ENCODE assay signal across 8 mouse cellular contexts in the genomic region with DNA sequence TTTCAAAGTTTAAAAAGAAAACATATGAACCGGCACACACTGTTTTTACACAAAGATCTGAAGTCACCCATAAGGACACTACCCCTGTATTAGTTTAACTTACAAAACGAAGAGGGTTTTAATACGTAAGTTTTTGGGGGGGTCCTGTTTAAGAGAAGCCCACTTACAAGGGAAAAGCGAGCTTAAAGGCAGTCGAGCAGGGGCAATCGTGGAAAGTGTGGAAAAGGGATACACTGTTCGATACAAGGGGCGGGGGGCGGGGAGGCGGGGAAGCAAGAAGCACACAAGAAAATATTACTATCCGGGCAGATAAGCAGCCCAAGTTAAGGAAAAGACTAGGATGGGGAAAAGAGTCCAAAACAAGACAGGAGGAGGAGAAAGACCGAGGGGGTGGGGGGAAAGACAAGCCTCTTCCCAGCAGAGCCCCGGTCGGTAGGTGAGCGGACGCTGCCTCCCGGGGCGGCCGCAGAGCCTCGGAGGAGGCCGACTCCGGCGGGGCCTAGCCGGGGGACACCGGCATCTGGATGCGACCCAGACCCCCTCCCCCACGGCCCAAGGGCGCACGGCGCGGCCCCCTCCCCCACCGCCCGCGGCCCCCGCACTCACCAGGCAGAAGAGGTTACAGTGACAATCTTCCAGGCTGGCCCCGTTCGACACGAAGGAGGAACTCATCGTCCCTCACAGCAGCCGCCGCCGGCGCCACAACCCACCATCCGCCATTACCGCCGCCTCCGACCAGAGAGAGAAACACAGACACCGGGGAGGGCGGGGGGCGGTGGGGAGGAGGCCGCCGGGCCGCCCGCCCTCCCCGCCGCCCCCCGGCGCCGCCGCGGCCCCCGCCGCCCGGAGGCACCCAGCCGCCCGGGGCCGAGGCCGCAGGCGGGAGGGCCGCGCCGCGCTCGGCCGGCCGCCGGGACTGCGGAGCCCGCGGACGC. TPM values are rescaled to one million over a fixed set of nuclear protein-coding genes. Genes with fewer than 3 reads are reported as not detected.
A peak's percentile ranks its signal among the peaks of the same experiment; 100 is the strongest.
DNase-seq lines count a peak whose midpoint lies in the region; ATAC-seq and TF ChIP-seq lines count a peak whose summit lies in the region.

Med13 (minus strand) TSS at position 749 of the 935 bp plus-strand sequence.

- under 1% methylated on average over 72 of the region's 81 CpGs for WGBS in heart, embryonic 11.5 days (ENCODE audit: insufficient replicate concordance)
- WGBS in kidney, embryonic 16.5 days = under 1% methylated on average over 72 of the region's 81 CpGs
- WGBS in liver, embryonic 13.5 days (ENCODE audit: insufficient replicate concordance) = under 1% methylated on average over 67 of the region's 81 CpGs
- WGBS in stomach, embryonic 14.5 days = under 1% methylated on average over 75 of the region's 81 CpGs

- no peaks in the 10 kb centered on the region for H3K27me3 ChIP-seq in heart, embryonic 11.5 days (ENCODE audit: control insufficient read depth, insufficient read depth, low read length)
- H3K27me3 ChIP-seq in kidney, embryonic 16.5 days (ENCODE audit: insufficient read depth, low read length) = no peaks in the 10 kb centered on the region
- H3K27me3 ChIP-seq in liver, embryonic 13.5 days = 0 out of 2 replicates have a peak, but pooled peaks cover 11% of the 10 kb centered on the region
- H3K27me3 ChIP-seq in stomach, embryonic 14.5 days (ENCODE audit: control insufficient read depth, insufficient read depth, low read length) = no peaks in the 10 kb centered on the region

- ATAC-seq in heart, embryonic 11.5 days (replicated peaks; ENCODE audit: insufficient number of reproducible peaks, low FRiP score, low TSS enrichment) = peak; percentile 18
- peak; percentile 66 for ATAC-seq in kidney, embryonic 16.5 days (ENCODE audit: low FRiP score, low TSS enrichment)
- peak; percentile 52 for ATAC-seq in liver, embryonic 13.5 days (ENCODE audit: low read depth)
- ATAC-seq in stomach, embryonic 14.5 days (ENCODE audit: insufficient number of reproducible peaks, insufficient read depth, low FRiP score, low read depth) = no peak

- H3K9me3 ChIP-seq in heart, embryonic 11.5 days (replicated peaks; ENCODE audit: control insufficient read depth, low read length) = no peaks in the 10 kb centered on the region
- no peaks in the 10 kb centered on the region for H3K9me3 ChIP-seq in kidney, embryonic 16.5 days (ENCODE audit: low read length)
- no peaks in the 10 kb centered on the region for H3K9me3 ChIP-seq in liver, embryonic 13.5 days (replicated peaks)
- no peaks in the 10 kb centered on the region for H3K9me3 ChIP-seq in stomach, embryonic 14.5 days (ENCODE audit: control insufficient read depth, low read depth, low read length)

- TF ChIP-seq CTCF in embryonic fibroblast, embryonic 13.5 days (IDR thresholded peaks at IDR 0.05; ENCODE audit: borderline replicate concordance, insufficient read depth, low read length) = no peak

- H3K4me3 ChIP-seq in embryonic fibroblast, embryonic 13.5 days (ENCODE audit: insufficient read depth, low read length) = peak within 1 kb of the TSS; percentile 72
- peak within 1 kb of the TSS; percentile 97 for H3K4me3 ChIP-seq in heart, embryonic 11.5 days (ENCODE audit: low read depth, low read length)
- peak within 1 kb of the TSS; percentile 94 for H3K4me3 ChIP-seq in kidney, embryonic 16.5 days (ENCODE audit: low read length)
- peak within 1 kb of the TSS; percentile 99 for H3K4me3 ChIP-seq in liver, embryonic 13.5 days (replicated peaks)
- peak within 1 kb of the TSS; percentile 88 for H3K4me3 ChIP-seq in stomach, embryonic 14.5 days (ENCODE audit: low read depth, low read length)

- peak within 1 kb of the TSS; percentile 99 for H3K9ac ChIP-seq in heart, embryonic 11.5 days (ENCODE audit: low read depth, low read length)
- peak within 1 kb of the TSS; percentile 94 for H3K9ac ChIP-seq in kidney, embryonic 16.5 days (replicated peaks; ENCODE audit: low read length)
- peak within 1 kb of the TSS; percentile 99 for H3K9ac ChIP-seq in liver, embryonic 13.5 days
- peak within 1 kb of the TSS; percentile 90 for H3K9ac ChIP-seq in stomach, embryonic 14.5 days (replicated peaks; ENCODE audit: low read depth, low read length)

- H3K27ac ChIP-seq in embryonic fibroblast, embryonic 13.5 days (ENCODE audit: insufficient read depth, low read length) = peak within 1 kb of the TSS; percentile 94
- peak within 1 kb of the TSS; percentile 100 for H3K27ac ChIP-seq in heart, embryonic 11.5 days (ENCODE audit: low read depth, low read length)
- peak within 1 kb of the TSS; percentile 100 for H3K27ac ChIP-seq in kidney, embryonic 16.5 days (ENCODE audit: low read length)
- peak within 1 kb of the TSS; percentile 97 for H3K27ac ChIP-seq in liver, embryonic 13.5 days
- peak within 1 kb of the TSS; percentile 99 for H3K27ac ChIP-seq in stomach, embryonic 14.5 days (ENCODE audit: low read length)

- DNase-seq in CD4-positive helper T cell, adult 2 months (ENCODE audit: low read depth, low spot score) = peak; percentile 70
- DNase-seq in brain, adult 2 months (ENCODE audit: low read depth, low spot score) = peak; percentile 44
- DNase-seq in liver, embryonic 13.5 days = peak; percentile 31
- DNase-seq in natural killer cell, adult 2 months (ENCODE audit: low spot score in 2 of 2) = peak; percentile 26 to 46

- H3K4me2 ChIP-seq in heart, embryonic 11.5 days = peak within 1 kb of the TSS; percentile 85
- H3K4me2 ChIP-seq in kidney, embryonic 16.5 days (replicated peaks; ENCODE audit: low read depth, low read length) = peak within 1 kb of the TSS; percentile 81
- H3K4me2 ChIP-seq in liver, embryonic 13.5 days = peak within 1 kb of the TSS; percentile 72
- peak within 1 kb of the TSS; percentile 60 for H3K4me2 ChIP-seq in stomach, embryonic 14.5 days (replicated peaks; ENCODE audit: low read depth, low read length)

- peaks cover 4% of the 10 kb centered on the region for H3K4me1 ChIP-seq in embryonic fibroblast, embryonic 13.5 days (ENCODE audit: control insufficient read depth, insufficient read depth, low read length)
- peaks cover 11% of the 10 kb centered on the region; the same call in 1 of the 2 replicates for H3K4me1 ChIP-seq in heart, embryonic 11.5 days (ENCODE audit: control insufficient read depth, insufficient read depth, low read length)
- peaks cover 30% of the 10 kb centered on the region for H3K4me1 ChIP-seq in kidney, embryonic 16.5 days (ENCODE audit: insufficient read depth, low read length)
- H3K4me1 ChIP-seq in liver, embryonic 13.5 days (replicated peaks) = peaks cover 33% of the 10 kb centered on the region
- peaks cover 13% of the 10 kb centered on the region; the same call in 1 of the 2 replicates for H3K4me1 ChIP-seq in stomach, embryonic 14.5 days (ENCODE audit: control insufficient read depth, insufficient read depth, low read length)

- TF ChIP-seq POLR2A in embryonic fibroblast, embryonic 13.5 days (IDR thresholded peaks at IDR 0.05; ENCODE audit: low read depth, low read length) = peak; percentile 22; the same call in 1 of the 2 replicates

- peaks cover 4% of the 10 kb centered on the region for H3K36me3 ChIP-seq in heart, embryonic 11.5 days (ENCODE audit: control insufficient read depth, insufficient read depth, low read length)
- peaks cover 10% of the 10 kb centered on the region; the same call in 1 of the 2 replicates for H3K36me3 ChIP-seq in kidney, embryonic 16.5 days (ENCODE audit: insufficient read depth, low read length)
- peaks cover 23% of the 10 kb centered on the region for H3K36me3 ChIP-seq in liver, embryonic 13.5 days
- peaks cover 5% of the 10 kb centered on the region; the same call in 1 of the 2 replicates for H3K36me3 ChIP-seq in stomach, embryonic 14.5 days (ENCODE audit: control insufficient read depth, insufficient read depth, low read length)

RNA-seq across cellular contexts. Expression of gene Med13, which starts in this region (rescaled TPM):
- polyA plus RNA-seq in embryonic fibroblast, embryonic 13.5 days (2011; ENCODE audit: insufficient read length, low read depth, missing spikeins) = 40.8 and 57.0 TPM in 2 replicates
- polyA plus RNA-seq in heart, embryonic 11.5 days (2014; fragmentation: Nextera tagmentation; extraction: Ambion mirVana) = 9.6 and 10.3 TPM in 2 replicates
- 8.1 and 8.9 TPM in 2 replicates for polyA plus RNA-seq in kidney, embryonic 16.5 days (2015; fragmentation: Nextera tagmentation; extraction: Ambion mirVana)
- polyA plus RNA-seq in liver, embryonic 13.5 days (2015; fragmentation: Nextera tagmentation; extraction: Ambion mirVana) = 2.9 and 3.6 TPM in 2 replicates
- polyA plus RNA-seq in stomach, embryonic 14.5 days (2014; fragmentation: Nextera tagmentation; extraction: Ambion mirVana) = 15.3 and 16.6 TPM in 2 replicates
